Mouse (Mus musculus) G1E (cell line): Measurements from ENCODE around the gene Prdm16. TPM values are rescaled to one million over a fixed set of nuclear protein-coding genes. Genes with fewer than 3 reads are reported as not detected.

ENCODE experiments used
- ATAC-seq: 2 replicates; pipeline ENCODE4 v1.8.0; 2016; ENCODE audit warnings: mild to moderate bottlenecking; ENCODE audit not compliant: insufficient number of reproducible peaks, poor library complexity, low FRiP score, severe bottlenecking; ENCODE audit errors: extremely low read depth
- DNase-seq: peaks from one replicate; pipeline ENCODE4 v3.0.0; 2012; ENCODE audit warnings: low spot score
- H3K27me3 ChIP-seq: 2 replicates; pipeline ENCODE4 v1.6.1; 2012; ENCODE audit warnings: mild to moderate bottlenecking, low read length, inconsistent platforms; ENCODE audit not compliant: insufficient read depth
- H3K36me3 ChIP-seq: replicated peaks from 2 replicates; pipeline ENCODE3; 2012; ENCODE audit warnings: mild to moderate bottlenecking, inconsistent platforms
- H3K4me1 ChIP-seq: 2 replicates; pipeline ENCODE4 v1.6.1; 2012; ENCODE audit warnings: low read depth, low read length, inconsistent platforms, mixed read lengths; ENCODE audit not compliant: insufficient read depth
- H3K4me3 ChIP-seq: 2 replicates; pipeline ENCODE4 v1.5.1; 2012; ENCODE audit warnings: low read depth, mild to moderate bottlenecking, inconsistent platforms, low read length, moderate library complexity, mixed read lengths
- H3K9me3 ChIP-seq: replicated peaks from 2 replicates; pipeline ENCODE4 v1.6.1; 2012; ENCODE audit warnings: inconsistent platforms
- CTCF ChIP-seq: IDR thresholded peaks from 2 replicates; pipeline ENCODE4 v1.5.1; 2012; ENCODE audit warnings: low read depth, low read length, inconsistent platforms, mixed read lengths
- GATA1 ChIP-seq: IDR thresholded peaks from 2 replicates; pipeline ENCODE4 v1.6.1; 2012; ENCODE audit warnings: borderline replicate concordance, low read length, inconsistent platforms, mixed read lengths
- GATA2 ChIP-seq: IDR thresholded peaks from 2 replicates; pipeline ENCODE4 v1.6.1; 2012; ENCODE audit warnings: low read depth, low read length, inconsistent platforms, borderline replicate concordance
- POLR2AphosphoS5 ChIP-seq: IDR thresholded peaks from 2 replicates; pipeline ENCODE4 v1.6.1; 2012; ENCODE audit warnings: low read depth, low read length, inconsistent platforms; ENCODE audit not compliant: insufficient replicate concordance
- TAL1 ChIP-seq: conservative IDR thresholded peaks from 2 replicates; pipeline ENCODE4 v1.6.1; 2012; ENCODE audit warnings: low read depth, low read length, inconsistent platforms, mixed read lengths
- polyA plus RNA-seq: library from polyadenylated mRNA; stranded (reverse); fragments of >175 nt; gene quantifications from 2 replicates; pipeline ENCODE4 v1.2.3, GENCODE M21; 2012
- total RNA-seq, 2 experiments: library from RNA; stranded (forward) in 1 of 2; stranded (reverse) in 1 of 2; fragments of 200-1000 nt in 1 of 2; fragments of >200 nt in 1 of 2; fragmentation: Nextera tagmentation in 1 of 2; gene quantifications; 2 replicates each; pipeline ENCODE4 v1.2.3; 2014 to 2017

Gene Prdm16
- total RNA-seq (2014; fragmentation: Nextera tagmentation) (not detected in 2 replicates), total RNA-seq (2017) (under 0.01 and 0.41 TPM in 2 replicates), polyA plus RNA-seq (not detected in 2 replicates)

DNA sequence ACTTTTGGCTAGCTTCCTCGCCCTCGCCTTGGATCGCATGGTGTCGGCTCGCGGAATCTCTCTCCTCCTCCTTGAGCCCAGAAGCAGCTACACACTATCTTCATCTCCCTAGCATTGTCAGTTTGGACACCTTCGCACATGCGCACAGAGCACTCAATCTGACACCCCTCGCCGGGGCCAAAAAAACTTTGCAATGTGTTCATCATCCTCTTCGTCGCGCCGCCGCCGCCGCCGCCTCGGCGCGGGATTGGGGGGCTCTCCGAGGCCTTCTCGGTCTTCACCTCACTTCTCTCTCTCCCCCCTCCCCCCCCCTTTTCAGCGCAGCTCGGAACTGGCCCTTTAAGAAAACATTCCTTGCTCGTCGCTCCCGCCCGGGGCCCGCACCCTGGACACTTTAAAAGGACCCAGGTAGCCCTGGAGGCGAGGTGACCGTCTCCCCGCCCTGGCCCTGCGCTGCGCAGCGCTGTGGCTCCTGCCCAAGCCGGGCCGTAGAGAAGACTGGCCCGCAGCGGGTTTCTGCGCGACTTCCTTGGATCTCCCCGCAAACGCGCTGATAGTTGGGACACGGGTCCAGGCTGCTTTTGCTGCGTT is at the start of gene Prdm16:
Gene Prdm16 (minus strand): TSS at position 153 of the 591 bp plus-strand sequence.
- Histone ChIP-seq H3K4me1 (no peaks in the 10 kb centered on the region), H3K9me3 (peaks cover 92% of the 10 kb centered on the region), H3K36me3 (no peaks in the 10 kb centered on the region), H3K4me3 (no peak within 1 kb of the TSS; the same call in 1 of the 2 replicates), H3K27me3 (no peaks in the 10 kb centered on the region)
- DNase-seq (no peak), ATAC-seq (no peak)
- TF ChIP-seq GATA1 (no peak), POLR2AphosphoS5 (no peak), CTCF (no peak), GATA2 (no peak)

DNA sequence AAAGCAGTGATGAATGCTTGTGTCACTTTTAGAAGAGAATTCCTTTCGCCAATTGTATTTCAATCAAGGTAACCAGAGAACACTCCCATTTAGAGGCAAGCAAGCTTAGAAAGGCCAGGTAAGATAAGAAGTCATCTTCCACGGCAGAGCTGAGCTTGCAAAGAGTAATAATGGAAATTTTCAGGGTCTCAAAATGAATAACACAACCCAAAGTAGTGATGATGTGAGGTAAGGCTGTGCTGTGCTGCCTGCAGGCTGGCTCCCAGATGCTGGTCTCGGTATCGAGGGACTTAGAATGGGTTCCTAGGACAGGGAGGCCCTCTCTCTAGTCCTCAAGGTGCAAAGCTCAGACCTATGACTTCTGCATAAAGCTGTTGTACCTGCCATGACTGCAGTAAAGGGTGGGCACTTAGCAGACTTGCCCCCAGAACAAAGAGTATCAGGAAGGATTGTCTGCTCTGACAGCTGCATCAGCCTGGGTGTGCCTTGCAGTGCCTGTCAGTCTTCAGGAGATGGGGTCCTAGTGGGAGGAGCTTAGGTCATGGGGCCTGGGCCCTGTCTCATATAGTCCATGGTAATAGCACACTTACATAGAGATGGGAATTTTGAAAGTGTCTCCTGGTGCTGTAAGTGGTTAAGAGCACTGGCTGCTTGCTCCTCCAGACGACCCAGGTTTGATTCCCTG is 46.5 kb upstream of the Prdm16 start:
- ATAC-seq (no peak), DNase-seq (no peak)
- TF ChIP-seq TAL1, result no peak
- TF ChIP-seq POLR2AphosphoS5, result no peak
- TF ChIP-seq GATA1, result no peak
- TF ChIP-seq CTCF, result no peak
- no peak for TF ChIP-seq GATA2
- Histone ChIP-seq H3K4me3 (no peak overlapping the region), H3K9me3 (peaks cover 75% of the 10 kb centered on the region), H3K36me3 (no peaks in the 10 kb centered on the region), H3K4me1 (no peaks in the 10 kb centered on the region), H3K27me3 (no peaks in the 10 kb centered on the region)

DNA sequence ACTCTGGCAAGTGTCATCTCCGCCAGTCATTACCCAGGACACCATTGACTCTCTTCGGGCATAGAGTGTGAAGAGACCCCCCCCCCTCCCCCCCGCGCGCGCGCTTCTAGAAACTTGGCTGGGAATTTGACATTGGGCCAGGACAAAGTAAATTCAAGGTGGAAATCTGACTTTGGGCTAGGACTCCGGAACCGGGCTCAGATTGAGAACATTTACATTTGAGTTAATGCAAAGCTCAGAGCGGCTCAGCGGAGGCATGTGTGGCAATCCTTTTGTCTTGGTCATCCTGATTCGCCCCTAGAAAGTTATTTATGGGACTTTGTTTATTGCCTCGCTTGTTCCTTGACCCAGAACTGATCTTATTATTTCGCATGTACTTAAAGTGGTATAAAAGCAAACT is 45.6 kb upstream of the Prdm16 start:
- Histone ChIP-seq H3K36me3 (no peaks in the 10 kb centered on the region), H3K4me1 (no peaks in the 10 kb centered on the region), H3K9me3 (peaks cover 77% of the 10 kb centered on the region), H3K27me3 (no peaks in the 10 kb centered on the region), H3K4me3 (no peak overlapping the region)
- DNase-seq (no peak), ATAC-seq (no peak)
- TF ChIP-seq GATA2 (no peak), CTCF (no peak), POLR2AphosphoS5 (no peak), TAL1 (no peak), GATA1 (no peak)

DNA sequence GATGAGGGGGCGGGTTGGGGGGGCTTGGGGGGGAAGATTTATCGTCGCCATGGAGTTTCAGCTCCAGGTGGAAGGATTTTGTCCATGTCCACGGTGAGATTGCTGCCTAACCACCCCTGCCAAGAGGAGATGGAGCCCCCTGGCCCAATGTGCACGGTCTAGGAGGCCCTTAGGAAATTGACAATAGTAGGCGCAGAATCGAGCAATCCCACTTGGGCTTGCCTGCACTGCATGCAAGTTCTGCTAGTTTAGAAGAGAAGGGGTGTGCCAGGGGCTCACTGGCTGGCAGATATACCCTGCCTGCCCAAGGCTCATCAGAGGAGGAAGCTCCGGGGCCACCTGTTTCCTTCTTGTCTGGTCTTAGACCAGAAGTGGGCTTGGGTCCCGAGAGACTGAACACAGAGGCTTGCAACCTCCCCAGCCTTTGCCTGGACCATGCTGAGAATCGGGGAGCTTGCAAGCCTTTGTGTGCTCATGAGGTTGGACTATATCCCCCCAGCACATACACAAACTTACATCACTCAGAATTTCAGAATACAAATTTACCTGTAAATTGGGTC is 38.8 kb upstream of the Prdm16 start:
- H3K27me3 ChIP-seq, result no peaks in the 10 kb centered on the region
- H3K4me3 ChIP-seq, result no peak overlapping the region
- no peaks in the 10 kb centered on the region for H3K36me3 ChIP-seq
- ATAC-seq (no peak), DNase-seq (no peak)
- peaks cover 93% of the 10 kb centered on the region for H3K9me3 ChIP-seq
- TF ChIP-seq TAL1 (no peak), CTCF (no peak), GATA2 (no peak), POLR2AphosphoS5 (no peak), GATA1 (no peak)
- no peaks in the 10 kb centered on the region for H3K4me1 ChIP-seq

DNA sequence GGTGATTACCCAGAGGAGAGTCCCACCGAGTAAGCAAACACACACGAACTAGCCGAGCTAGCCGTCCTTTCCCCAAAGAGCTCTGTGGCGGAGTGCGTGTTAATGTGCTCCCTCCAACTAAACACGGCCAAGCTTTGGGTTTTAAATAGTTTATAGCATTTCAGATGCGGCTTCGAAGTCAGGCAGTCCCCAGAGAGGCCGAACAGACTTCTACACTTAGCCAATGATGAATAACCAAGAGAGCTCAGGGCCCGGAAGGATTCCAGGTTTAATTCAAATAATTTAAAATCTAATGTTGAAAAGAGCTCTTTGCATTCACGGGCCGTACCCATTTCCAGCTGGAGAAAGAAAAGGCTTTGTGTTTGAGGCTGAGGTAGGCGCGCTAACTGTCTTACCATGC is 38.3 kb upstream of the Prdm16 start:
- TF ChIP-seq GATA1 (no peak), TAL1 (no peak), GATA2 (no peak), CTCF (no peak), POLR2AphosphoS5 (no peak)
- Histone ChIP-seq H3K9me3 (peaks cover 93% of the 10 kb centered on the region), H3K36me3 (no peaks in the 10 kb centered on the region), H3K27me3 (no peaks in the 10 kb centered on the region), H3K4me3 (no peak overlapping the region), H3K4me1 (no peaks in the 10 kb centered on the region)
- no peak for DNase-seq
- no peak for ATAC-seq

DNA sequence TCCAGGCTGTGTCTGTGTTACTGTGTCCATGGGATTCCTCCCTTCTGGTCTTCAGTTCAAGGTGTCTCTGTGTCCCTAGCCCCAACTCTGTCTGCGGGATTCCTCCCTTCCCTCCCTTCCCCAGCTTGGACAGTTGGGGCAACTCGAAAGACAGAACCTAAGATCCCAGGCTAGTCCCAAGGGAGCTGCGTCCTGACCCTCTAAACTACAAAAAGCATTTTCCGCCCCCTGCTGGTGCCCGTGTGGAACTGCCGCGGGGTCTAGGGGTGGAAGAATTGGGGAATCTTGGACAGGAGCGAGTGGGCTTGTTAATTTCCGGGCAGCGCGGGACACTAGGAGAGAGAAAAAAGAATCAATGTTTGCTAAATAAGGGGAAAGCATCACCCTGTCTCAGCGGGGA is 37.9 kb upstream of the Prdm16 start:
- ATAC-seq (no peak), DNase-seq (no peak)
- Histone ChIP-seq H3K4me1 (no peaks in the 10 kb centered on the region), H3K36me3 (no peaks in the 10 kb centered on the region), H3K9me3 (peaks cover 93% of the 10 kb centered on the region), H3K27me3 (no peaks in the 10 kb centered on the region), H3K4me3 (no peak overlapping the region)
- TF ChIP-seq GATA1, result no peak
- TF ChIP-seq GATA2, result no peak
- TF ChIP-seq CTCF, result no peak
- TF ChIP-seq TAL1, result no peak
- no peak for TF ChIP-seq POLR2AphosphoS5
